Mouse (Mus musculus) right cerebral cortex, postnatal 36 days (tissue): ENCODE results near the gene Dedd.
"Not testable (repeated sequence)": the region's sequence is repeated elsewhere in the genome, so short reads cannot be mapped to it uniquely, and the experiment has no call there.

Experiments used
- DNase-seq, 2 experiments: peaks; one replicate each; pipeline ENCODE4 v3.0.0; 2022; ENCODE audit warnings: low spot score in 2 of 2, mixed read lengths in 1 of 2

The Dedd gene

GRCm38 (mm10) chr1:171309321-171309720, 19.6 kb upstream of the Dedd start:
- DNase-seq = no peak

- DNase-seq = no peak
These were observed 9.2 kb upstream of the Dedd start for GRCm38 (mm10) chr1:171319748-171320147.

- no peak for DNase-seq
These were observed 8.8 kb upstream of the Dedd start for GRCm38 (mm10) chr1:171320151-171320550.

DNA sequence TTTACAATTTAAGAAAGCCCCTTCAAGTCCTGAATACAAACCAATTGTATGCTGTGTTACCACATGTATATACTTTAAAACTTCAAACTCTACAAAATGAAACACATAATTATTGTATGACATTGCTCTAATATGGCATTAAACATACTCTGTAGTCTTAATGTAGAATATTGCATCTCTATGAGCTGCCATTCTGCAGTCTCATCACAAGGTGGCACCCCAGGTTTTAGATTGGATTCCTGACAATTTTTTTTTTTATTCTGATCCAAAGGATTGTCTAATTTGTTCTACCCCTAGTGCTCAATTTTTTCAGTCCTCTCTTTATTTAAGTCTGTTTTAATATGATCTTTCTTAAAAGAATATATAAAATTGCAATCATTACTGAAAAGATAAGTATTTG, 7.5 kb upstream of the Dedd start:
- DNase-seq = no peak

GRCm38 (mm10) chr1:171322012-171322411, 6.9 kb upstream of the Dedd start:
- no peak for DNase-seq

DNA sequence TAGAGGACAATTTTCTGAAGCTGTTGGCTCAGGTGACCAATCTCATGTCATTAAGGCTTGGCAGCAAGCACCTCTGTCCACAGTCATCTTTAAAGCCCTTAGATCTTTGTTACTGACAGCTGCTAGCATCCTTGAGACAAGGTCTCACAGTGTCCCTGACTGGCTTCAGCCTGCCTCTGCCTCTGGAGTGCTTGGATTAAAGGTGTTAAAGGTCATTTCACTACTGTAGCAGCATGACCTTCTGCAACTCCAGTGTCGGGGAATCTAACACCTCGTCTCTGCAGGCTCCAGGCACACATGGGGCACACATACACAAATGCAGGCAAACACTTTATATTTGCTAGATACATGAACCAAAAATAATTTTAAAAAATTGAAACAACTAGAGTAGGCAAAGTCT, 3.4 kb upstream of the Dedd start:
- DNase-seq = no peak

DNA sequence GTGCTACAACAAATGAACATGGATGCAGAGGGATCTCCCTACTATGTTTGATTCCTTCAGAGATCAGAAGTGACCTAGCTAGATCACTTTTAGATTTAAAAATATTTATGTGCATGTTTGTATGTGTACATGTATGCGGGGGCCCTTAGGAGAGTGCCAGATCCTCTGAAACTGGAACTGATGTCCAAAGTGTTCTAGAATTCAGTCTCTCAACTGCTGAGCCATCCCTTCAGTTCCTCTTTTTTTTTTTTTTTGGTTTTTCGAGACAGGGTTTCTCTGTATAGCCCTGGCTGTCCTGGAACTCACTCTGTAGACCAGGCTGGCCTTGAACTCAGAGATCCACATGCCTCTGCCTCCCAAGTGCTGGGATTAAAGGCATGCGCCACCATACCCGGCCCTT, 2.4 kb upstream of the Dedd start:
- DNase-seq = not testable (repeated sequence)

DNA sequence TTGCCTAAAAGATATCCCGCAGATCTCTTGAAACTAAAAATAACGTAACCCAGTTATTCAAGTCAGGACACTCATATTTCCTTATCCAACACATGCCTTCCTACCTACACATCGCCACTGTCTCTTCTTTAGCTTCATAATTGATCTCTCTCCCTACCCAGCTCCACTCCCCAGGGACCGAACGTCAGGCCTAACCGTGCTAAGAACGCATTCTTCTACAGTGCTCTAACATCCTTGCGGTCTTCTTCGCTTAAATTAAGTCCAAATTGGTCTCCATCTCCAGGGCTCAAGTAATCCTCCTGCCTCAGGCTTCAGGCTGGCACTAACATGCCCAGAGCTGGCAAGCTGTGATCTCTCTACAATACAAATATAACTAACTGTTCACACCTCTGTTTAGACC, 701 bp upstream of the Dedd start:
- no peak for DNase-seq

GRCm38 (mm10) chr1:171329433-171330215, 679 bp downstream of the Dedd start:
- no peak for DNase-seq

DNA sequence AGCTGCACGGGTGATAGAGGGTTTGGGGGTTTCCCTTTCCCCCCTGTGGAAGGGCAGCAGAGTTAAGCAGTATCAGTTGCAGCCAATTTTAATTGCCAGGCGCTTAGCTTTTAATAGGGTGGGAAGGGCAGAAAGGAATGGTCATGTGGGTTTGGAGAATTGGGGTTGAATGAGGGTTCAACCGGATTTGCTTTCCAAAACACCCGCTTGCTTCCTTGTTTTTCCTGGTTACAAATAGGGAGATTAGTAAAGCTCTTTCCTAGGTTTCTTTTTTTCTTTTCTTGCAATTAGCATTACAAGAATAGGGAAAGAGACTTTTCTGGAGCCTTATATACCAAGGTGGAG, 1.2 kb downstream of the Dedd start:
- DNase-seq = no peak

- DNase-seq = no peak
These were observed 13.6 kb downstream of the Dedd start for GRCm38 (mm10) chr1:171342262-171343207.

GRCm38 (mm10) chr1:171343922-171344677, 15.2 kb downstream of the Dedd start:
- no peak for DNase-seq

DNA sequence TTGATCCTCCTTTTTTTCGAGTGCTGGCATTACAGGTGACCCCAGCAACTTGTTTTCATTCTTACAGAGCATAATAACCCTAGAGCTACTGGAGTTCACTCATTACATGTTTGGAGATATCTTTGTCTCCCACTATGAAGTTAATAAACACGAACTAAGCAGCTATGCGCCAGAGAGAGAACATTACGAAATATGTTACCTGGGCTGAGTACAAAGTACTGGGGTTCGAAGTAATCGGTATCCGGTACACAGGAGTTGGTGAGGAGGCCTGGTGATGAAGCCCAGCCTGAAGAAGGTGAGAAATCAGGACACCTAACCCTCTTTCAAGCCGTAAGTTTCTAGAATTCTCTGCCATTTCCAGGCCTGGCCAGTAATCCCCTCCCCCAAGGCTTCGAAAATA, 15.8 kb downstream of the Dedd start:
- no peak for DNase-seq

DNA sequence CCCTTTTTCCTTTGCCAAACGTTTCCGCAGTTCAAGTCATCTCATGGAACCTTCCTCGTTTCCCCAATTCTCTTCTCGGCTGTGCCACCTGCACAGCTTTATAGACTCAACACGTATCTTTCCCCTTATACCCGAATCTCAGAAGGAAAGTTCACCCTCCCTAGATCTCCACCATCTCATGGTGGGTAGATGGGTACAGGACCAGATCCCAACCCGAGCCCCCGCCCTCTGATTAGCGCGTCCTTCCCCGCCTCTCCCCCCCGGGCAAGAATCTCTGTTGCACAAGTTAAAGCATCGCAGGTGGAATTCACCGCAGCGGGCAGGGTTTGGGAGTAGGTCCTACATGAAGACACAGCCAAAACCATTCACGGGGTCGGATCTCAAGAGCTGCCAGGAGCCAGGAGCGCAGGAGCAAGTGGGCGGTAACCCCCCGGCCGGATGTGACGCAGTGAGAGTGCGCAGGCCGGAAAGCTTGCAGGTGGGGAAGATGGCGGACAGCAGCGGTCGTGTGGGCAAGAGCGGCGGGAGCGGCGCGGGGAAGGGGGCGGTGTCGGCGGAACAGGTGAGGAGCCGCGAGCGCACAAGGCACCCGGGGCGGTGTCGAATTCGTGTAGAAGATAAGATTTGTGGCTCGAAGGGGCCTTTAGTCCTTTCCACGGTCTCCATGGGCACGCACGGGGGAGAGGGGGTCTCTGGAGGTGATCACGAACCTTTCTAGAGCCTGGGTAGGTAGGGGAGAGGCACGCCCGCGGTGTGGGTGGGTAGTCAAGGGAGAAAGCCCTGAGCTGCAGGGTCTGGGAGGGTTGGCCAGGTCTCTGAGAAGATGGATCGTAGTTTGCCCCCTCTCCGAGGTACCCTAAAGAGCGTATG, 16.5 kb downstream of the Dedd start, which contains the start of the genes Nit1 and Pfdn2:
Gene Nit1 (minus strand): TSS at position 422 of the 870 bp plus-strand sequence.
Gene Pfdn2 (plus strand): TSS at position 446 of the 870 bp plus-strand sequence.
- peak; percentile 86 to 87 for DNase-seq

DNA sequence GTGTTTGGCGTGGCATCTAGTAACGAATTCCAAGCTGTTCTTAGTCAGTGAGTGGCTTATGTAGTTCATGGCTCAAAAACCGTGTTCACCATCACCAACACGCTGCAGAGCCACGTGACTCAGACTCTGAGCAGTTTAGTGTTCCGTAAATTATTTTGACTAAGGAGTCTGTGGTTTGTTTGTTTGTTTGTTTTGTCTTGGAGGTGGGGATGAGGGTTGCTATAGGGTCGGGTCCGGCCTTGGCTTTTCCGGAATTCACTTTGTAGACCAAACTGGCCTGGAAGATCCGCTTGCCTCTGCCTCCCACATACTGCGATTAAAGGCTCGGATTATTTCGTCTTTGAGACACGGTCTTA, 17.1 kb downstream of the Dedd start:
- DNase-seq = no peak

DNA sequence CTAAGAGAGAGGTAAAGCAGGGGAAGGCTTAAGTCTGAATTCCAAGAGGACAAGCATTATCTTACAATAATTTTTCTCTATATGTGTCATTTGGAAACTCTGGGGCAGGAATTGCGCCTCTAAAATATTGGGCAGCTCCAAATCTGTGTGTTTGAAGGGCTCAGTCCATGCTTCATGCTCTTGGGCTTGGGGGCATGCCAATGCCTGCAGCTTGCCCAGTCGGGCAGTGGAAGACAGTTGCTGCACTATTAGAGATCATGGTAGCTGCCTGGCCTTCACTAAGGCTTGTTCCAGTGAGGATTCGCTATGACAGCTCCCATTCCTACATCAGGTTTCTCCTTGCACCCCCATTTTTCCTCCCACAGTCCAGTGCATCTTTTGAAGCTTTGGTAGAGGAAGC, 19.7 kb downstream of the Dedd start:
- no peak for DNase-seq

DNA sequence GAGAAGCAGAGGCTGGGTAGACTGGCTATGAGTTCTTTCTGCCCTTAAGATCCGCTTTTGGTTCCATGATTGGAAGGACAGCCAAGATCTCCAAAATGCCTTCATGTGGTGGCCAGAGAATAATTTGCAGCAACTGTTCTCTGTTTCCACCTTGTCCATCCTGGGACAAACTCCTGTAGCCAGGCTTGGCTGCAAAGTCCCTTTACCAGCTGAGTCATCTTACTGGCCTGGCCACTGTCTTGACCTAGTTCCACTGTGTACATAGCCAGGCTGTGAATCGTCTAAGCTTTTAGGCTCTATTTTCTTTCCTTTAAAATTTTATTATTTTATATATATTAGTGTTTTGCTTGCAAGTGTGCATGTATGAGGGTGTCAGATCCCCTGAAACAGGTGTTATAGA, 20.3 kb downstream of the Dedd start:
- DNase-seq = no peak

GRCm38 (mm10) chr1:171355812-171356340, 26.9 kb downstream of the Dedd start:
- no peak for DNase-seq

DNA sequence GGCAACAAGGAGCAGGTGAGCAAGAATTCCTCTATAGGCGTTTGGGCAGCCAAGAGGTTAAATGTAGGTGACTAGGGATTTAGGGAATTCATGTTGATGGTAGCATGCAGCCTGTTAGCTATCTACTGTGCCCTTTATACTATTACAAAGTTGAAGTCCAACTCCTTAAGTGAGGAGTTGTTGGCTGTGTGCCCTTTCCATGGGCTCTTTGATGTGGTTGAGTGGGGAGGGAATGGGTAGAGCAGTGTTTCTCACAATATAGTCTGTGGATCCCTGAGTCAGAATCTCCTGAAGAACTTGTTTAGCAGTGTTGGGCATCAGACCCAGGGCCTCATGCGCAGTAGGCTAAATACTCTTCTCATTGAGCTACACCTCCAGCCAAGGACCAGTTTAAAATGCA, 27.9 kb downstream of the Dedd start:
- no peak for DNase-seq

GRCm38 (mm10) chr1:171358421-171358820, 29.5 kb downstream of the Dedd start:
- DNase-seq = no peak

DNA sequence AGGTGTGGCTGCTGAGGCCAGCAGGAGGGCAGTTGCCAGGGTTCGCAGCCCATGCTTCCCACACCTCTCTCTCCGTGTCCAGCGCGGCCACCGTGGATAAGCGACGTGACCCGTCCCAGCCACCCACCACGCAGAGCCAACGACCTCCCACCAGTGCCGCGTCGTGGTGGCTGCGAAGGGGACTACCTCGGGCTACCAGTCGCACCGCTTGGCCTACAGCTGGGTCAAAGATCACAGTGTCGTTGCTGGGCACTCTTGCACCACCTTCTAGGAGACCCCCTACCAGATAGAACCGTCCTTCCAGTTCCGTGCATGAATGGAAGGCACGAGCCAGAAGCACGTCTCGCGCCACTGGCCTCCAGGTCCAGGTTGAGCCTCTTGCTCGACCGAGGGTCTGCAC, 31.3 kb downstream of the Dedd start:
- DNase-seq = no peak
